Mouse (Mus musculus): ENCODE results near the gene Zfp839.

Zfp839 gene

DNA sequence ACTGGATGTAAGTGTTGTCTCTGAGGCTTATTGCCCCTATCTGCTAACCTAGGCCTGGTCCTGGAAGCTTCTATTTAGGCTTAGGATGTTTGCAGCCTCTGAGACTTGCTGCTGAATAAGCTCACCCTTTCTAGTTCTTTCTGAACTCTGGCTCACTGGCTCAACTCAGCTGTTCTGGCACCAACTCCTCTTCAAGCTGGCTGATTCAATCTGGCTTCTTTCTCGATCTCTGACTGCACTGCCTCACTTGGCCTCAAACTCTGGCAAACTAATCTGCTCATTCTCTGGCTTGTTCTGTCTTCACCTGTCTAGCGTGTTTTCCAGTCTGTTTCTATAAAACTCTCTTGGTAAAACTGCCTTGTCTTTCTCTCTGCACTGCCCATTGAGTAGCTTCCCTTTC, 25.3 kb downstream of the Zfp839 start:
- DNase-seq (ENCODE audit: low read depth, low spot score), result no peak

DNA sequence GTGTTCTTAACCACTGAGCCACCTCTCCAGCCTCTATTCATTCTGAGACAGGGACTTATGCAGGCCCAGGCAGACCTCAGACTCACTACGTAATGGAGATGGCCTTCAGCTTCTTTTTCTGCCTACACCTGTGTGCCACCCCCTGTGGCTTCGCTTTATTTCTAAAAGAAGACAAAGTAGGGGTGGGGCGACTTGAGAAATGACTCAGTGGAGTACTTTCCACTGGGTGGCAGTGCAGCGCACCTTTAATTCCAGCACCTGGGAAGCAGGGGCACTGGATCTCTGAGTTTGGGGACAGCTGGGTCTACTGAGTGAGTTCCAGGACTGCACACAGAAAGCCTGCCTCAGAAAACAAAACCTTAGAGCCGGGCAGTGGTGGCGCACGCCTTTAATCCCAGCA, 32.2 kb downstream of the Zfp839 start:
- peak; percentile 94 for DNase-seq (ENCODE audit: low read depth, low spot score)

DNA sequence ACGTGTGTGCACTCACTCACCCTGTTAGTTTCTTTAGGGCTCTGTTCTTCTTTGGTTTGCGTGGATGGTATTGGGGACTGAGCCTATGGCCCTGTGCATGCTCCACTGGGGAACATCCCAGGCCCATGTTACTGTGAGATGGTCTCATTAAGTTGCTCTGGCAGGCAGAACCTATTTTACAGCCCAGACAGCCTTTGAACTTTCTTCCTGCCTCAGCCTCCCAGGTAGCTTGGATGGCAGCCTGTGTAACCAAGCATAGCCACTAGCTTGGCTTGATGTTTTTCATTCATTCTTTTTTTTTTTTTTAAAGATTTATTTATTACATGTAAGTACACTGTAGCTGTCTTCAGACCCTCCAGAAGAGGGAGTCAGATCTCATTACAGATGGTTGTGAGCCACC, 35.2 kb downstream of the Zfp839 start:
- no peak for DNase-seq (ENCODE audit: low read depth, low spot score)

DNA sequence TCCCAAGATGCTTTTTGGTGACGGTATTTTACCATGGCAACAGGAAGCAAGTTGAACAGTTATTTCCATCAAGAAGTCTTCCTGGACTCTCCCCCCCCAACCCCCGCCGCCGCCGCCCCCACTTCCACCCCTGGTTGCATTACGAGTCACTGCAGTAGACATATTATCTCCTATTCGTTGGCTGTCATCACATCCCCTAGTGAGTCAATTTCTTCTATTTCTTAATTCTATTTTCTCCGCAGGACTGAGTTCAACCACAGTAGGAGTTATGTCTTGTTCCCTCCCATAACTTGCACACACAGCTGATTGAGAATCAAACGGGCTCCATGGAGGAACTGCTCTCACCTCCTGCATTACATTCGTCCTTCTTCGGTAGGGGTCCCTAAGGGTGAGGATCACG, 38.1 kb downstream of the Zfp839 start:
- no peak for DNase-seq (ENCODE audit: low read depth, low spot score)

DNA sequence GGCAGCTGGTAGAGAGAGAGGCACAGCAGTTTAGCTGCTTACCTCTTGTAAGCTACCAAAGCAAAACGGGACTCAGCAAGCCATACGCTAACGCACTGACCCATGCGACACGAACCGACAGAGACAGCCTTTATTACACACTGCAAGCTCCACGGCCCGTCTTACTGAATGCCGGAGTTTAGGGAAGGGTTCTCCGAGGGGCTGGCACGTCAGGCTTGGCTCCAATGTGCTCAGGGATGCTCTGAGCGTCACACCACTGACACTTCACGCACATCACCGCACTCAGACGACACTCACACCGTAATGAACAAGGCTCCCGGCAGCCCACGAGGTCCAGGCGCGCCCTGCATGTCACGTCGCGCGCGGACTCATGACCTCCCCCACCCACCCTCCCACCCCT, 38.6 kb downstream of the Zfp839 start:
- no peak for DNase-seq (ENCODE audit: low read depth, low spot score)

DNA sequence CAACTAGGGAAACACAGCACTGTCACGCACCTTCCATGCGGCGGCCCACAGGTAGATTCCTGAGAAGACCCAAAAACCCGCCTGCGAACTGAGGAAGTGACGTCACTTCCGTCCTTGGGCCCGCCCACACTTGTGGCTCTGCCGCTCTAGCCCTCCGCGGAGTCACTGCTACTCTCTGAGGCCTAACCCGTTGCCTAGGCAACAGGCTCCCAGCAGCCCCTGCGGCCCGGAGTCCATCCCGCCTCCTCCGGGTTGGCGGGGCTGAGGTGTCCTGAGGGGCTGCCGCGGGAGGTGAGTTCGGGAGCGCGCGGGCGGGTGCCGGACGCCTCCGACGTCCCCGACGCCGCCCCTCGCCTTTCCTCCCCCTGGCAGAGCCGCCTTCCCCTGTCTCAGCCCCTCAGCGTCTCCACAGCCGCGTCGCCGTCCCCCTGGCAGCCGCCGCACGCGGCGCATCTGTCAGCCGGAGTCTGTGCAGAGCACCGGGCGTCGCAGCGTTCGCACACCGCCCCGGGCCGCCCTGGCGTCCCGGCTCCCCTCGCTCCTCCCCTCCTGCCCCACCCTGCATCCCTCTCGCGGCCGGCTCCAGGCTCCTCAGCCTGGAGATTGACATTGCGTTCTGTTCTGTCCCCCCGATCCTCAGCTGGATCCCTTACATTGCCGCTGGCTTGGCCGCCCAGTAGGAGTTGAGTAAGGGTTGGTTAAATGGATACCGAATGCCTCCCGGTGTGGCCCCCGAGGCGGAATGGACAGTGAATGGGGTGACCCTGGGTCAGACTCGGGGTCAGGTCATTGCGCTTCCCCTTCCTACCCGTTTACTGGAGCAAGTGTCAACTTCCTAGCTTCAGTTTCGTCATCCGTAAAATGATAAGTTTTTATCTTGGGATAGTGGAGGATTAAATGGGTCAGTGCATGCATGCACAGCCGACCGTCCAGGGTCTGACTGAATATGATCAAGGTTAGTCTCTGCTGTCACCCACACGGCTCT, 39.3 kb downstream of the Zfp839 start, which contains the start of the genes Cinp and Tecpr2:
Gene Cinp, minus strand, starts transcription at position 110 of the 985 bp plus-strand sequence.
Gene Tecpr2, plus strand, starts transcription at position 229 of the 985 bp plus-strand sequence.
- peak; percentile 99 for DNase-seq (ENCODE audit: low read depth, low spot score)

DNA sequence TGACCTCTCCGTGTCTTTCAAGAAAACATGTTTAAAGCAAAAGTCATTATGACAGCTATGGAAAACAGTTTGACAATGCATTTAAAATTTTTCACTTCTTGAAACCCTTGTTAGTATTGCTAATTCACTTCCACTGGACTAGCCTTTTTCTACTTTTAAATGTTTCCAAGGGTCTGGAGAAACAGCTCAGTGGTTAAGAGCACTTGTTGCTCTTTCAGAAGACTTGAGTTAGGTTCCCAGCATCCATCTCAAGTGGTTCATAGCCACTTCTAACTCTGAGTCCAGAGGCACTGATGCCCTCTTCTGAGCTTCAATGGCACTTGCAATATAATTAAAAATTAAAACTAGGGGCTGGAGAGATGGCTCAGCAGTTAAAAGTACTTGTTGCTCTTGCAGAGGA, 41.8 kb downstream of the Zfp839 start:
- no peak for DNase-seq (ENCODE audit: low read depth, low spot score)

DNA sequence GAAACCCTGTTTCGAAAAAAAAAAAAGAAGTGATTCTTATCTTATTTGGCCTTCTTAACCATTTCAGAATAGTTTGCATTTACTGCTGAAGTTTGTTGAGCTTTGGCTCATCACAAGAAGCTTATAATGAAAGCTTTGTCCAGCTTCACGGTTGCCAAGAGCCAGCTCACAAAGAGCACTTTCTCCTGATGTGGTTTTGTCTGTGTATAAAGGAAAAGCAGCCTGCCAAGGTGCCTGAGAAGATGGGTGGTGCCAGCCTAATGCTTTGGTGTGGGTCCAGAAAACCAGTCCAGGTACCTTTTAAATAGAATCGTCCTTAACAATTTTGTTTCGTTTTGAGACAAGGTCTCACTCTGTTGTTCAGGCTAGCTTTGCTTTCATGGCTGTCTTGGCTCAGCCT, 52.1 kb downstream of the Zfp839 start:
- no peak for DNase-seq (ENCODE audit: low read depth, low spot score)

DNA sequence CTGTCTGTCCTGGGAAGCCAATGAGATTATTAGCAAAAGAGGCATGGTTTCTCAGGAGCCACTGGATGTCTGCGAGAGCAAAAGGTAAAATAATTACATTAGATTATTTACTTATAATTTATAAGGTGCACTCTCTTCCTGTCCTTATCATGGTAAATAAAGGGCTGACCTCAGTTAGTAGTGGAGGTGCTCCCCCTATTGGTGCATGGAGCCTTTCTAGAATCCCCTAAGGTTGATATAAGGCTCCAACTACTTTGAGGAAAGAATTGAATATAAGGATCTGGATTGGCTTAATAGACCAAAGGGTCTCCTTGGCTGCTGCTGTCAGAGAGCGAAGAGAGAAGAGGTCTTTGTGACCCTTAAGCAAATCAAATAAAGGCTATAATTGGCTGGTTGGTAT, 53.5 kb downstream of the Zfp839 start:
- DNase-seq (ENCODE audit: low read depth, low spot score), result no peak

DNA sequence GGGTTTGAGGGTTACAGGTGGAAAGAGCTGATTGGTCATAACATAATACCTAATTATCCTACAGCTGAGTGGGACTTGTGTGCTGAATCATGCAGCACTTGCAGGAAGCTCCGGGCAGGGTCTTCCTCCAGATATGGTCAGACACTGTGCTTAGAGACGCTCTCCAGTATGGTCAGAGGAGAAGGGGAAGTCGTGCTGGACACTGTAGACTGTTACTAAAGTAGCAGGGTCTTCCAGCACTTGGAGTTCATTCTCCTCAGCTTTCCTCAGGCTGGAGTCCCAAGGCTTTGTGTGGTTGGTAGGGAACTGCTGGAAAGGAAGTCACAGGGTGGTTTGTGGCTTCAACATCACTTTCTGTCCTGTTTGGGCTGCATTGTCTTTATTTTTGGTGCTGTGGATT, 57.8 kb downstream of the Zfp839 start:
- DNase-seq (ENCODE audit: low read depth, low spot score), result no peak

DNA sequence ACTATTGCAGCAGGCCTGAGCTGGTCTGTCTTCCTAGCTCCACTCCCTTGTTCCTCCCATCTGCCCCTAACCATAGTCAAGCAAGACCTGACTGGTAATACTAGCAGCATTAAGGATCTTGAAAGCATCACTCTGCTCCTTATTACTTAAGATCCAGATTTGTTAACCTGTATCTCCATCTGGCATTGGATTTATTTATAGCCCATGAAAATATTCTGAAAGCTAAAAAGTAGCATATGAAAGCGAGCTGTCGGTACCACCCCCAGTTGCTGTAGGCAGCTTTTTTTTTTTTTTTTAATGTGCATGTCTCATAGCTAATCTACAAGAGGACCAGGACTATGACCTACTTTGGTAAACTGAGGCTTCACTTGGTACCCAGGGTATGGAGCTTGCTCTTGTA, 59.9 kb downstream of the Zfp839 start:
- no peak for DNase-seq (ENCODE audit: low read depth, low spot score)

DNA sequence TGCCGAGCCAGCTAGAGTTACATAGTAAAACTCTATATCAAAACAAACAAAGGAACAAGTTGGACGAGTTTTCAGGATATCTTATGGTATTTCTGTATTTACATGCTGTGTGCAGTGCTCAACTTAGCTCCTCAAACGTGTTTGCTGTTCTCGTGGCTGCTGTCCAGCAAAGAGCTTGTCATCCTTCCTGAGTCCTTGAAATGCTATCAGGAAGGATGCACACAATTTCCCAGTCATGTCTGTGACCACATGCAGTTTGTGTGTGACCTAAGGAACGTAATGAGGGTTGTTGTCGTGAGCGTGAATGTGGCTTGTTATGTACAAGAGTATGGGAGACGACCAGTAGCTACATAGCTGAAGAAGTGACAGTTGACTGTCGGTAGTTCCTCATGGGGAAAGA, 65.7 kb downstream of the Zfp839 start:
- DNase-seq (ENCODE audit: low read depth, low spot score), result no peak

Data from ZHBTc4 (cell line).